Mouse (Mus musculus) adrenal gland, adult 18-20 months (tissue): ENCODE measurements at regions not wholly inside any gene's neighbourhood (a gene's known extent, or its start where the extent isn't known, plus 50 kb on each side); places are given as distances from the start of the nearest gene placed in this dataset.
A peak's percentile ranks its signal among the peaks of the same experiment; 100 is the strongest.

Experiments used
- DNase-seq, 2 experiments: peaks; one replicate each; pipeline ENCODE4 v3.0.0; 2021 to 2022; ENCODE audit warnings: low spot score in 2 of 2

- DNase-seq, result no peak
These were observed 896.6 kb upstream of the Lrrc6 start for GRCm38 (mm10) chr15:67397269-67397668.

- DNase-seq, result no peak
These were observed 894.4 kb upstream of the Lrrc6 start for GRCm38 (mm10) chr15:67395114-67395513.

- no peak for DNase-seq
These were observed 891.2 kb upstream of the Lrrc6 start for GRCm38 (mm10) chr15:67391918-67392317.

GRCm38 (mm10) chr15:67388514-67388913, 887.8 kb upstream of the Lrrc6 start:
- DNase-seq, result no peak

GRCm38 (mm10) chr15:67386896-67387295, 886.2 kb upstream of the Lrrc6 start:
- DNase-seq, result no peak

GRCm38 (mm10) chr15:67373599-67373998, 872.9 kb upstream of the Lrrc6 start:
- no peak for DNase-seq

GRCm38 (mm10) chr15:67373030-67373429, 872.3 kb upstream of the Lrrc6 start:
- DNase-seq, result no peak

GRCm38 (mm10) chr15:67364099-67364756, 863.5 kb upstream of the Lrrc6 start:
- DNase-seq, result peak in 1 of 2 experiments; percentile 10

GRCm38 (mm10) chr15:67361012-67361571, 860.4 kb upstream of the Lrrc6 start:
- DNase-seq, result no peak

GRCm38 (mm10) chr15:67357867-67358266, 857.2 kb upstream of the Lrrc6 start:
- DNase-seq, result no peak

- no peak for DNase-seq
These were observed 854.6 kb upstream of the Lrrc6 start for GRCm38 (mm10) chr15:67355334-67355733.

GRCm38 (mm10) chr15:67354598-67355159, 854.0 kb upstream of the Lrrc6 start:
- DNase-seq, result no peak

- DNase-seq, result no peak
These were observed 848.8 kb upstream of the Lrrc6 start for GRCm38 (mm10) chr15:67349501-67349900.

- DNase-seq, result no peak
These were observed 844.8 kb upstream of the Lrrc6 start for GRCm38 (mm10) chr15:67345179-67346148.

- DNase-seq, result no peak
These were observed 841.3 kb upstream of the Lrrc6 start for GRCm38 (mm10) chr15:67342050-67342449.

GRCm38 (mm10) chr15:67337040-67337395, 836.3 kb upstream of the Lrrc6 start:
- DNase-seq, result no peak

- no peak for DNase-seq
These were observed 835.8 kb upstream of the Lrrc6 start for GRCm38 (mm10) chr15:67336294-67337039.

- DNase-seq, result no peak
These were observed 831.8 kb upstream of the Lrrc6 start for GRCm38 (mm10) chr15:67332521-67332920.

GRCm38 (mm10) chr15:67320292-67320691, 819.6 kb upstream of the Lrrc6 start:
- no peak for DNase-seq

- no peak for DNase-seq
These were observed 814.5 kb upstream of the Lrrc6 start for GRCm38 (mm10) chr15:67315202-67315601.

GRCm38 (mm10) chr15:67313648-67314047, 812.9 kb upstream of the Lrrc6 start:
- no peak for DNase-seq
